8 mouse cellular contexts compared by ENCODE assay signal in the genomic region with DNA sequence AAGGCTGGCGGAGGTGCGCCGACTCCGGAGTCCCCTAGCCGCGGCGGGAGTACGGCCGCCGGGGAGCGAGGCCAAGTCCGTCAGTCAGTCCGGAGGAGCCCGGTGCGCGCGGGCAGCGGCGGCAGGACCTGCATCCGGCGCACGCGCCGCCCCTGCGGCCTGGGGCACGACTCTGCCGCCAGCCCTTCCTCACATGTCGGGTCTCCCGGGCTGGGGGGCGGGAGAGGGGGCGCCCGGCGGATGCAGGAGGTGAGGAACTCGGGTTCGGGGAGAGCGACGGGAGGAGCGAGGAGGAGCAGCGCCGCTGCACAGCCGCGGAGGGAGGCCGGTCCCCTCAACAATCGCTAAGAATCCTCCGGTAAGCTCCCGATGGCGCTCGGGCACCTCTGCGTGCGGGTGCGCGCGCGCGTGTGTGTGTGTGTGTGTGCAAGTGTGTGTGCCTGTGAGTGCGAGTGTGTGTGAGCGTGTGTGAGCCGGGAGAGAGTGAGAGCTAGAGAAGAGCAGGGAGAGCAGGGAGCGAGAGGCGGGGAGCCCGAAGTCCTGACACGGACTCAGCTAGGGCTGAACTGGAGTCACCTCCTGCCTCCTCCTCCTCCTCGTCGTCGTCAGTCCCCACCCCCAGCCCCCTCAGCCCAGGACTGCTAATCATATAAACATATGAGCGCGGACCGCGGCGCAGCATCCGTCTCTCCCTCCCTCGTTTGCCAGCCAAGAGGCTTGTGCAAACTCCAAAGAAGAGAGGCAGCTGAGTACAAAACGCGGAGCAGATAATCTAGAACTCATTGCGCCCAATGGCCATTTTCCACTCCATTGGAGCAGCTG. TPM values are rescaled to one million over a fixed set of nuclear protein-coding genes. Genes with fewer than 3 reads are reported as not detected.
A peak's percentile ranks its signal among the peaks of the same experiment; 100 is the strongest.
DNase-seq lines count a peak whose midpoint lies in the region; ATAC-seq and TF ChIP-seq lines count a peak whose summit lies in the region.

No protein-coding gene starts in this region.

- TF ChIP-seq POLR2A in ES-Bruce4 (IDR thresholded peaks at IDR 0.05; ENCODE audit: insufficient read depth, low read length) = peak; percentile 11

- H3K4me1 ChIP-seq in ES-Bruce4 (ENCODE audit: control insufficient read depth, insufficient read depth, low read length) = no peaks in the 10 kb centered on the region
- peaks cover 26% of the 10 kb centered on the region for H3K4me1 ChIP-seq in lung, embryonic 15.5 days

- peak; percentile 61 for ATAC-seq in frontal cortex, adult (ENCODE audit: low TSS enrichment)
- ATAC-seq in lung, embryonic 15.5 days (ENCODE audit: borderline replicate concordance, extremely low read depth, low FRiP score, low TSS enrichment) = peak; percentile 91

- peak overlapping the region; percentile 80 for H3K4me3 ChIP-seq in ES-Bruce4 (ENCODE audit: low read depth, low read length)
- H3K4me3 ChIP-seq in lung, embryonic 15.5 days = peak overlapping the region; percentile 95

- no peaks in the 10 kb centered on the region for H3K36me3 ChIP-seq in ES-Bruce4 (ENCODE audit: control insufficient read depth, insufficient read depth, low read length, poor library complexity, severe bottlenecking)
- no peaks in the 10 kb centered on the region for H3K36me3 ChIP-seq in lung, embryonic 15.5 days

- WGBS in lung, embryonic 15.5 days = under 1% methylated on average over 75 of the region's 75 CpGs

- H3K27ac ChIP-seq in ES-Bruce4 (ENCODE audit: insufficient read depth, low read length) = peak overlapping the region; percentile 27; the same call in 1 of the 2 replicates
- peak overlapping the region; percentile 100 for H3K27ac ChIP-seq in lung, embryonic 15.5 days

- H3K9ac ChIP-seq in ES-Bruce4 (ENCODE audit: low read depth, poor library complexity, severe bottlenecking) = peak overlapping the region; percentile 80
- peak overlapping the region; percentile 96 for H3K9ac ChIP-seq in lung, embryonic 15.5 days

- 0 out of 2 replicates have a peak, but pooled peaks have one; percentile 58 for TF ChIP-seq EP300 in ES-Bruce4 (IDR thresholded peaks at IDR 0.05; ENCODE audit: insufficient read depth, low read depth, low read length)

- peak; percentile 16 for DNase-seq in cerebellum, adult 9-10 months
- DNase-seq in heart, postnatal 4 days = peak; percentile 90
- peak; percentile 38 for DNase-seq in layer of hippocampus, adult 9-10 months (ENCODE audit: low spot score)
- peak; percentile 84 for DNase-seq in ovary, adult 18-20 months (ENCODE audit: low spot score)
- peak; percentile 29 for DNase-seq in thymus, postnatal 14 days

- TF ChIP-seq CTCF in ES-Bruce4 (IDR thresholded peaks at IDR 0.05; ENCODE audit: low read depth, low read length) = no peak

- no peaks in the 10 kb centered on the region for H3K27me3 ChIP-seq in ES-Bruce4 (ENCODE audit: control insufficient read depth, insufficient read depth, low read length, poor library complexity, severe bottlenecking)
- H3K27me3 ChIP-seq in lung, embryonic 15.5 days = no peaks in the 10 kb centered on the region

- H3K9me3 ChIP-seq in ES-Bruce4 (replicated peaks; ENCODE audit: control insufficient read depth, insufficient read depth, low read length, poor library complexity, severe bottlenecking) = no peaks in the 10 kb centered on the region
- H3K9me3 ChIP-seq in lung, embryonic 15.5 days = no peaks in the 10 kb centered on the region

- H3K4me2 ChIP-seq in lung, embryonic 15.5 days = peak overlapping the region; percentile 79

RNA-seq across cellular contexts. Expression of gene Adgrl2, which starts 1.1 kb away (rescaled TPM):
- 133 and 144 TPM in 2 replicates for polyA plus RNA-seq in ES-Bruce4 (2011; ENCODE audit: insufficient read depth, insufficient read length, low read depth, missing spikeins)
- total RNA-seq in heart, postnatal 4 days (2021) = 100 to 1,000 TPM; 126 to 134 TPM
- polyA plus RNA-seq in lung, embryonic 15.5 days (2015; fragmentation: Nextera tagmentation; extraction: Ambion mirVana) = 61.5 and 62.1 TPM in 2 replicates

Comparison
In these comparisons a context has a peak if more than half of its experiments do, and no peak if none do; other contexts are left out.
1. Peak in every context shown above with its lines: DNase-seq, ATAC-seq, H3K4me3 ChIP-seq and H3K27ac ChIP-seq.
2. DNase-seq: peak in every context shown above with its lines; median percentile 90 in heart, postnatal 4 days; 84 in ovary, adult 18-20 months; 38 in layer of hippocampus, adult 9-10 months; 29 in thymus, postnatal 14 days; 16 in cerebellum, adult 9-10 months.